Mouse (Mus musculus): ENCODE results near the gene Nme6. TPM values are rescaled to one million over a fixed set of nuclear protein-coding genes. Genes with fewer than 3 reads are reported as not detected.
"Not testable (repeated sequence)": the region's sequence is repeated elsewhere in the genome, so short reads cannot be mapped to it uniquely, and the experiment has no call there.

Gene Nme6
- 10 to 100 TPM; 28.8 to 30.8 TPM for total RNA-seq (2021)
- long read RNA-seq, experiment 1, transcript Nme6-211 (7 exons, 719 nt) = minor isoform, 5 of 23 reads
- long read RNA-seq, experiment 1, transcript Nme6-201 (7 exons, 1,074 nt) = major isoform, 13 of 23 reads
- long read RNA-seq, experiment 1, partial matches to known transcripts = 0 of 23 reads
- long read RNA-seq, experiment 1, other reads (novel, unspliced or antisense) = 2 of 23 reads
- long read RNA-seq, experiment 2, transcript Nme6-201 (7 exons, 1,074 nt) = major isoform, 11 of 15 reads
- long read RNA-seq, experiment 2, partial matches to known transcripts = 0 of 15 reads
- long read RNA-seq, experiment 2, other reads (novel, unspliced or antisense) = 0 of 15 reads

DNA sequence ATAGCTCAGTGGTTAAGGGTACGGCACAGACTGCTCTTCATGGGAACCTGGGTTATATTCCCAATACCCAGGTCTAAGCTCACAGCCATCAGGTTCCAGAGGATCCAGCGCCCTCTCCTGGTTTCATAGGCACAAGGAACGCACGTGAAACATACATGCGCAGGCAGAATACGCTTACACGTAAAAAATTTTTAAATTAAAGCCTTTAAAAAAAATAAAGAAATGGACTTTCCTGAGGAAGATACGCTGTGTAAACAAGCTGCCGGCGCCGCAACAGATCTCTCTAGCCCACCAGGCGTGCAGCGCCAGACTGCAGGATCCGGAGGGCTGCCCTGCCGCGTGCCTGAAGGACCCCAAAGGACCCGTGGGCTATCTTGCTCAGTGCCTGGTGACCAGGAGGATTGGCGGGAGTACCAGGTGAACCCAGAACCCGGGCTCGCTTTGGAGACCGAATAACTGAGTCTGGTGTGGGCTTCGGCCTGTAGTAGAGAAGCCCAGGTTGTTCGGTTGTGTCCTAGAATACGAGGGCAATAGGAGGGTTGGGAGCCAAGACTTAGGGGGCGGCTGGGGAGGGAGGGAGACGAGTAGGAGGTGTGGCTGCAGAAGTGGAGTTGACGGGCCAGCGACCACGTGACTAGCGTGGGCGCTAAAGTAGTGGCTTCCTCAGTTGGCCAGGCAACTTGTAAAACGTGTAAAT is at the start of gene Nme6:
Gene Nme6, plus strand, starts transcription at position 359 of the 697 bp plus-strand sequence.
- DNase-seq (ENCODE audit: low spot score) = peak; percentile 82

GRCm38 (mm10) chr9:109790570-109790969 is 42.0 kb upstream of the Nme6 start, which contains the start of gene Fbxw27:
Gene Fbxw27 (minus strand): TSS chr9:109790670.
- DNase-seq (ENCODE audit: low spot score) = not testable (repeated sequence)

DNA sequence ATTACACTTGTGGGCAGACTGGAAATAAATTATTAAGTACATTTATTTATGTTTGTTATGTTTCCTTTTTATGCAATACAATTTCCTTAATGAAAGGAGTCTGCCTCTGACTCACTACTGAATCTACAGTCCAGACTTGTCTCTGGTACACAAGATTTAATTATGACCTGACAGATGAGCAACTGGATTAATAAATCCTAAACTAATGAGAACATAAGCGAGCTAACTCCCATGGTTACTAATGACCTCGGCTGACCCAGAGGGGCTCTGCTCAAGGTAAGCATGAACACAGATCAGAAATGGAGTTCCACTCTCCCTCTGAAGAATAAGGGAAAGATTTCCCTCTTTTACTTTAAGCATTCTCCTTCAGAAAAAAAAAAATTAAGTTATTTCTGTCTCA is 37.3 kb upstream of the Nme6 start:
- no peak for DNase-seq (ENCODE audit: low spot score)

DNA sequence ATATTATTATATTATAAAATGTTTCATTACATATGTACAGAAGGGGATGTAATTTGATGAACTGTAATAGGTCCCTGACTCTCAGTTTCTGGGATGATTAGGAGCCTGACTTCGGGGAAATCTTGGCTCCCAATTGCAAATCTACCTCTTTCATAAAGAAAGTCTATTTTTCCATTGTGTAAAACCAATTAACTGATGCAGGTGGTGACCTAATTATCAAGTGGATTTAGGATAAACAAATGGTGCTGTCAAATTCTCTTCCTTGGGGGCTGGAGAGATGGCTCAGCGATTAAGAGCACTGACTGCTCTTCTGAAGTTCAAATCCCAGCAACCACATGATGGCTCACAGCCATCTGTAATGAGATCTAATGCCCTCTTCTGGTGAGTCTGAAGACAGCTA is 36.7 kb upstream of the Nme6 start:
- DNase-seq (ENCODE audit: low spot score) = no peak

GRCm38 (mm10) chr9:109798051-109798450 is 34.5 kb upstream of the Nme6 start:
- no peak for DNase-seq (ENCODE audit: low spot score)

DNA sequence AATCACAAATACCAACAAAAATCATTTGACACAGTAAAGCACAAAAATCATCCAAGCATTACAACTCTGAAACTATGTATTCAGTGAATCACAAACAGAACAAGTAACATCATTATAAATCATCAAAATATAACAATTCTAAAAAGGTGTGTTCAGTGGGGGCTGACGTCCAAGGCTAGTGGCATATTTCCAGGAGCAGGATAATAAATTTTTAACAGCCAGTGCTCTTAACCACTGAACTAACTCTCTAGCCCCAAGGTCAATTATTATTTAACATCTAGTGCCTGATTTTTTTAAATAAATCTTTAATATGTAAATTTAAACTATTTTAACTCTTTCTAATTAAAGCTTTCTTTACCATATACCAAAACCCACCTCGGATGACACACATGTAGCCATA is 27.0 kb upstream of the Nme6 start:
- not testable (repeated sequence) for DNase-seq (ENCODE audit: low spot score)

- DNase-seq (ENCODE audit: low spot score) = no peak
Measured at GRCm38 (mm10) chr9:109806260-109806659, 26.3 kb upstream of the Nme6 start.

GRCm38 (mm10) chr9:109806695-109807293 is 25.8 kb upstream of the Nme6 start:
- DNase-seq (ENCODE audit: low spot score) = no peak

GRCm38 (mm10) chr9:109807898-109808297 is 24.7 kb upstream of the Nme6 start:
- no peak for DNase-seq (ENCODE audit: low spot score)

DNA sequence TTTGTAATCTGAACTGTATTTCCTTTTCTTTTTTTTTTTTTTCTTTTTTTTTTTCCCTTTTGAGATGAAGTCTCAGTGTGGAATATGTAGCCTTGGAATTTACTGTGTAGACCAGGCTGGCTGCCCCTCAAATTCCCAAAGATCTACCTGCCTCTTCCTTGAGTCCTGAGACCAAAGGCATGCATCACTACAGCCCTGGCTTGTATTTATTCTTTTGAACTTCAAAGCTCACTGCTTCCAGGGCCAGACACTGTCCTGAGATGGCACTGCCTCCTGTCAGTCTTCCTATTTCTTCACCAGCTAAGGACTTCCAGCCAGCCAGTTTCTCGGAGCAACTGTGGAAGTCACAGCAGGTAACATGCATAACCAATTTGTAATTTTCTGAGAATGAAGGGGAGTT is 20.6 kb upstream of the Nme6 start, which contains the start of gene Spink8:
Gene Spink8, plus strand, starts transcription at position 301 of the 400 bp plus-strand sequence.
- no peak for DNase-seq (ENCODE audit: low spot score)

DNA sequence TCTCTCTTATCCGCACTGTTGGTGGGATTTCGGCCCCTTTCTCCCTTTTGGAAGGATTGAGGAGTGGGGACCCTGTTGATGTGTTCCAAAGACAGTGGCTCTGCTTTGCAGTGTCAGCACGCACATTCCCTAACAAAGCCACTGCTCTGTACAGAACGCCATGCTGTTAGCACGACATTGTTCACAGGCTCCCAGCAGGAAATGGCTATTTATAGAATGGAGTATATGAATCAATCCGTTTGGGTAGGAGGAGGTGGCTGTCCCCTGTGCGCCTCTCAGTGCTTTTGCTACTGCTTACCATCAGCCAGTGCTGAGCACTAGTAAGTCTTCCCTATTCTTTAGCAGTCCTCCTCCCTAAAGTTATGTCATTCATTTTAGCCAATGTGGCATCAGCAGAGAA is 19.1 kb upstream of the Nme6 start:
- DNase-seq (ENCODE audit: low spot score) = no peak

DNA sequence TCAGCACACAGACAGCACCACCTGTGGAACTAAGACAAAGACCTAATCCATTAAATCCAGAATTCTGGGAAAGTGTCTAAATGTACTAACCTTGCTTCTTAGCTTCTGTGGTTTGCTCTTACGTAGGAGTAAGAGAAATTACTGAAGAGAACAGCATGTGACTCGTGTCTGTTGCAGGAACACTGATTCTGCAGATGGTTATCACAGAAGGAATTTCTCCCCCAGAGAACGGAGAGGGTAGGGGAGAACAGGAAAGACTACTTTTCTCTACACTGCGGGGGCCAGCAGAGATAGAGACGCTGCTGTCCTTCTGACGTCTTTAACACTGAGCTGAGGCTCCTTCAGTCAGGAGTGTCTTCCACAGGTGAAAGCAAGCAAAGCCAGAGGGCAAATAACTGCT is 16.2 kb upstream of the Nme6 start:
- DNase-seq (ENCODE audit: low spot score) = no peak

DNA sequence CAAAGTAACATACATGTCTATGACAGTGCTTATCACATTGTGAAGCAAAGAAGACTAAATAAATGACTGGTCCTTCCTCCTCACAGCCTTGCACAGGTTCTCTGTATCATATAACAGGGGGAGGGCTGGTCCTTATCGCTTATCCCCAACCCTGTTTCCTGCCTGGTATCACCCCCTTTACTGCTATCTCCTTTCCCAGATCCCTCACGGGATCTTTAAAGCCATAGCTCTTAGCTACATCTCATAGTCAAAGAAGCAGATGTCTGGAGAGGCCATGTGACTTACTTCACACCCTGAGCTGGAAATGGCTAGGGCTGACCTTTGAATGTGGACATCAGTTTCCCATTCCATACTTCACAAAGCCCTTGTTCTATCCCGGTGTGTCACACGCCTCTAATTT is 6.8 kb upstream of the Nme6 start:
- DNase-seq (ENCODE audit: low spot score) = no peak

GRCm38 (mm10) chr9:109826181-109826580 is 6.4 kb upstream of the Nme6 start:
- no peak for DNase-seq (ENCODE audit: low spot score)

DNA sequence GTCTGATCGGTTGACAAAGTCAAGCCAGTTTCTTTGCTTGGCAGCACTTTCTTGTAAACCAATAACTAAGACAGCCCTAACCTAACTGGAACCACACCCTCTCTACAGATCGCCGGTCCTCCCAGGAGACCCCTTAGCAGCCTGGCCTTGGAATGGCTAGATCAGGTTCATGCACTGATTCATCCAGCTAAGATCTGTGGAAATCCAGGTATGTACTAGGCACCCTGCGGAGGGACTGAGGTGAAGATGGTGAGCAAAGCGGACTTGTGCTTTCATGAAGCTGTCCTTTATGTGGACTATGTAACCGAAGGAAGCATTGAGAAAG is 501 bp downstream of the Nme6 start:
- DNase-seq (ENCODE audit: low spot score) = no peak

DNA sequence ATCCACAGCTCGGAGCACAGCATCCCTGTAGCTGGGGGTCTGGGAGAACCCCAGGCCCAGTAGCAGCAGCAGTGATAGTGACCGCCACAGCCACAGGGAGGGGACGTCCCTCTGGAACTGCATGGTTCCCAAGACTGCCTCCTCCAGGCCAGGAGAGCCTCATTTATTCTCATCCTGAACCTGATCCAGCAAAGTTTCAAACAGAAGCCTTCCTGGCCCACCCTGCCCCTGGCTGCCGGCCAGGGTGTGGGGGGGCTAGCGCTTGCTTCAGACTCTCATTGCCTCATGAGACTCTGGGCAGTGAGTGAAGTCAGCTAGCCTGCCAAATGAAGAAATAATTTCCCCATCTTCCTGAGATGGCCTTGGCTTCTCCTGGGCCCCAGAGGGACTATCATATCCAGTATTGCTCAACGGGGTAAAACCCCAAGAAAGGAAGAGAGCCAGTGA is 16.8 kb downstream of the Nme6 start, which contains the start of gene Camp:
Gene Camp, minus strand, starts transcription at position 306 of the 447 bp plus-strand sequence.
- DNase-seq (ENCODE audit: low spot score) = peak; percentile 76

DNA sequence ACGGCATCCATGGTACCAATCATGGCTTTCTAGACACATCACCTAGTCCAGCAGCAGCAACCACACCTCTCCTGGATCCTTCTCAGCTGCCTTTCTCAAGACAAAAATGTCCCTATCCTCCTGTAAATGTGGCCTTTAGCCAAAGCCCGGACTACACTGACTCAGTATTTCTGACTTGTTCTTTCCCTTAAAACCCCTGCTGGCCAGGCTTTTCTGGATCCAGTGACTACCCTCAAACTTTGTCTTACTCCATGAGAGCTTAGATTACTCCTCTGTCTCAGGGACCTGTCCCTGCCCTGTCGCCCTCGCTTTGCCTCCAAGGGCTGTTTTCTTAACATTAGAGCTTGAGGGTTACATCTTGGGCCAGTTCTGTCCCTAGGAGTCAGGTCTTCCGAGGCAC is 17.6 kb downstream of the Nme6 start:
- no peak for DNase-seq (ENCODE audit: low spot score)

DNA sequence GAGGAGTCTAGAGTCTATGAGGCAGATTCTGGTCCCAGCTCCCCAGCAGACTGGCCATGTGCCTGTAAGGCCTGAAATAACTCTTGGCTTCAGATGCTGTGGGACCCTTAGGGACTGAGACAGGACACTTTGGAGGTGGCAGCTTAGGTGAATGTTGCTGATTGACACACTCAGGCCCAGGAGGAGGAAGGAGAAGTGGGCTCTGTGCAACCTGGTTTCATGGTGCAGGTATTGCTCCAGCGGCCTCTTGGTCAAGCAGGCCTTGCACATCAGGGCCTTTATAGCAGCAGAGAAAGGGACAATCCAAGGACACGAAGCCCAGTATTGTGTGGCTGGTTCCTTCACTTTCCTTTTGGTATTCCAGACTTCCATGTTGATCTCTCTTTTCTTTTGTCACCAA is 21.8 kb downstream of the Nme6 start:
- no peak for DNase-seq (ENCODE audit: low spot score)

DNA sequence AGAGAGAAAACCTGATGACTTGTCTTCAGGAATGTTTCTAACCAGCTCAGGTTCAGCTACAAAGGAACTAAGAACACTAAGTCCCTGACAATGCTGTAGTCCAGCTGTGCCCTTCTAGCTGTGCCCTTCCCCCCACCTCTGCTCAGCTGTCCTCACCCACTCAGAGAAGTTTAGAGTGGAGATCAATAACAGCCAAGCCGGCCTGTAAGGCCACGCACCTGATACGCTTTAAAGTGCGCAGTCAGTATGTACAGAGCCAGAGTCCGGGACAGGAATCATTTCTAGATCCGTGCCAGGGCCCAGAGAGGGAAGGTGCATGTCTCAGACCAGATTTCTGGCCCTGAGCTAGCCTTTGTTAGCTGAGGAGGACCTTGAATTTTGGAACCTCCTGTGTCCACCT is 23.4 kb downstream of the Nme6 start:
- DNase-seq (ENCODE audit: low spot score) = no peak

DNA sequence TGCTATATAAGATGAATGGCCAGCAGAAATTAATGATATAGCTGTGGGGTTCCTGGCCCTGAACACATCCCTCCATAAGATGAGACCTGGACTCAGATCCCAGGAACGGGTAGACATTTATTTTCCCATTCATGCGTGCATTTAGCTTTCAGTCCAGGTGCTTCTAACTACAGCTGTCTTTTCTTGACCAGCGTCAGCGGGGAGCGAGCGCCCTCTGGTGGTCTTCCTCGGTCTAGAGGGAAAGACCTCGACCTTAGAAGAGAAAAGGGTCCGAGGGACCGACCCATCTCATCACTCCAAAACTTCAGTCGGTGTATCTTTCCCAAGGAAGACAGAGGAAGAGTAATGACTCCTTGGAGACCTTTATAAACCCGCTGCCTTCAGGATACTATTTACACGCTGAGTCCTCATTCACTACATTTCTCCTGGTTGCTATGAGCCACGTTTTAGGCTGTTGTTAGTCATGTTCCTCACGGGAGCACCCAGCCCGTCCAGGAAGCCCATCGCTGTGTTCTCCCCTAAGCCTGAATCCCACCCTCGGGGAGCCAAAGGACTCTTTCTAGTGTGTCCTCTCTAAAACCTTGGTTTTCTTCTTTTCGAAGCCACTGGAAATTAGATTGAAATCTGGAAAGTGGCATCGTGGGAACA is 30.0 kb downstream of the Nme6 start:
- DNase-seq (ENCODE audit: low spot score) = peak; percentile 70

- DNase-seq (ENCODE audit: low spot score) = no peak
Measured at GRCm38 (mm10) chr9:109863085-109863484, 30.5 kb downstream of the Nme6 start.

GRCm38 (mm10) chr9:109866218-109866617 is 33.7 kb downstream of the Nme6 start:
- DNase-seq (ENCODE audit: low spot score) = no peak

Data from gastrocnemius, adult 18-20 months (tissue).